Comparison of ENCODE assay signal across 9 mouse cellular contexts in the genomic region with DNA sequence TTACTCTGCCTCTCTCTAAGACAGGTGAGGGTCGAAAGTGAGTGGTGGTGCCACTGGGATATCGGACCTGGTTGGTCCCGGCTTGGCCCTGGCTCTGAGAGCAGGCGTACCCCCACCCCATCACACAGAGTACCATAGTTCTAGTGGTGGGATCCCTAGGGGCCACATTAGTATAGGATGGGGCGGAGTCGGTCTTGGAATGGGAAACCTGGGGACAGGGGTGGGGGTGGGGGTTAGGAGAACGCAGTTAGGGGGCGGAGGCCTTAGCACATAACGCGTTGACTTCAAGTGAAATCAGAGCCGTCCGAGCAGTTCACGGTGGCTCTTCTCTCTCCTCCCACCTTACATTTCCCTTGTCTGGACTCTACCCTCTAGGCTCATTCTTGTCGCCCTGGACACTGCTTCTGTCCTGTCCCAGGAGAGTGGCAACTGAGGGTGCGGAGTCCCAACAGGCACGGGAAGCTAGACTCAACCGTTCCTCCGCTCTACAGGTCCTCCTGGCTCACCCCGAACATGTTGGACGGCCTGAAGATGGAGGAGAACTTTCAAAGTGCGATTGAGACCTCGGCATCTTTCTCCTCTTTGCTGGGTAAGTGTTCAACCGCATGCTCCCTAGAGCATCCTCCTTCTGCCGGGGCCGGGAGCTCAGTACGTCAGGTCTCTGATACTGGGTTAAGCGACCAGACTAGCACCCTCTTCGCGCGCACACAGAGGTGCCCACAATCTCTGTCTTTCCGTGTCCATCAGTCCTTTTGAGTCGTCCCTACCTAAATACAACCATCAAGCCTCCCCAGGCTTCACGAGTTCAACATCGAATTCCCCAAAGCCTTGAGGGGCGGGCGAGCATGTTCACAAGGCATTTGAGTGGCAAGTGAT. TPM values are rescaled to one million over a fixed set of nuclear protein-coding genes. Genes with fewer than 3 reads are reported as not detected.
A peak's percentile ranks its signal among the peaks of the same experiment; 100 is the strongest.
DNase-seq lines count a peak whose midpoint lies in the region; ATAC-seq and TF ChIP-seq lines count a peak whose summit lies in the region.
"Had no signal": no experiment of that assay in that cellular context is flagged by ENCODE, and none has a peak within 500 bp of the region (broad histone marks: within the 10 kb centered on the region; RNA-seq: fewer than 3 reads in every experiment).

No protein-coding gene starts in this region.

- peak; percentile 71 for ATAC-seq in midbrain, embryonic 11.5 days (ENCODE audit: low FRiP score)

- H3K27ac ChIP-seq in gastrocnemius, adult 2 months: peak overlapping the region; percentile 72
- H3K27ac ChIP-seq in hindbrain, embryonic 10.5 days: peak overlapping the region; percentile 81; the same call in 1 of the 2 replicates
- H3K27ac ChIP-seq in midbrain, embryonic 11.5 days (ENCODE audit: low read depth, low read length): peak overlapping the region; percentile 25

- no peak for DNase-seq in gastrocnemius, adult 2 months
- no peak for DNase-seq in gastrocnemius, postnatal 10 days
- DNase-seq in R1 (ENCODE audit: low read depth, low spot score): peak; percentile 59
- peak; percentile 53 for DNase-seq in hindbrain, embryonic 10.5 days (ENCODE audit: low spot score)
- peak; percentile 95 for DNase-seq in midbrain, embryonic 11.5 days (ENCODE audit: low spot score, missing footprints)
- no peak for DNase-seq in T-cell, adult 2 months (ENCODE audit: low spot score)
- no peak for DNase-seq in left cerebral cortex, postnatal 10 days (ENCODE audit: extremely low spot score in 1 of 2, low spot score in 2 of 2)
- DNase-seq in cerebellum, adult 9-10 months: no peak

- peaks cover 4% of the 10 kb centered on the region for H3K9me3 ChIP-seq in hindbrain, embryonic 10.5 days
- peaks cover 3% of the 10 kb centered on the region; the same call in 1 of the 2 replicates for H3K9me3 ChIP-seq in midbrain, embryonic 11.5 days (ENCODE audit: control insufficient read depth, low read length)

- peaks cover 38% of the 10 kb centered on the region for H3K4me1 ChIP-seq in hindbrain, embryonic 10.5 days (replicated peaks)
- peaks cover 11% of the 10 kb centered on the region for H3K4me1 ChIP-seq in midbrain, embryonic 11.5 days (ENCODE audit: control insufficient read depth, insufficient read depth, low read length)

- peak overlapping the region; percentile 64 for H3K9ac ChIP-seq in midbrain, embryonic 11.5 days (ENCODE audit: low read length)

- peaks cover 91% of the 10 kb centered on the region for H3K27me3 ChIP-seq in hindbrain, embryonic 10.5 days (ENCODE audit: insufficient read depth, poor library complexity, severe bottlenecking)
- H3K27me3 ChIP-seq in midbrain, embryonic 11.5 days (ENCODE audit: control insufficient read depth, insufficient read depth, low read length): peaks cover 74% of the 10 kb centered on the region

- H3K36me3 ChIP-seq in hindbrain, embryonic 10.5 days: no peaks in the 10 kb centered on the region
- H3K36me3 ChIP-seq in midbrain, embryonic 11.5 days (ENCODE audit: control insufficient read depth, insufficient read depth, low read length): no peaks in the 10 kb centered on the region

- no peak for TF ChIP-seq CTCF in gastrocnemius, adult 2 months (IDR thresholded peaks at IDR 0.05)

- H3K4me3 ChIP-seq in gastrocnemius, adult 2 months: peak overlapping the region; percentile 66
- H3K4me3 ChIP-seq in hindbrain, embryonic 10.5 days: peak overlapping the region; percentile 61
- H3K4me3 ChIP-seq in midbrain, embryonic 11.5 days (ENCODE audit: low read depth, low read length): peak overlapping the region; percentile 49

- peak overlapping the region; percentile 75 for H3K4me2 ChIP-seq in midbrain, embryonic 11.5 days

- intact Hi-C loops in gastrocnemius, adult 2 months (cut with DNase I): no loop called here
- intact Hi-C loops in left cerebral cortex, postnatal 10 days (cut with DNase I): no loop called here

- WGBS in hindbrain, embryonic 10.5 days: 1% methylated on average over 36 of the region's 36 CpGs
- under 1% methylated on average over 36 of the region's 36 CpGs for WGBS in midbrain, embryonic 11.5 days

RNA-seq across cellular contexts. Expression of a gene that starts 0.5 kb away (rescaled TPM):
- under 1 TPM; 0.14 to 0.20 TPM for total RNA-seq in gastrocnemius, adult 2 months (2021)
- total RNA-seq in gastrocnemius, postnatal 10 days (2021): 1 to 10 TPM in 1 of 2 experiments, under 1 TPM in 1; 0.94 to 1.2 TPM
- polyA plus RNA-seq in hindbrain, embryonic 10.5 days (2016; fragmentation: Nextera tagmentation; extraction: Ambion mirVana): 11.5 and 16.9 TPM in 2 replicates
- 16.5 and 18.7 TPM in 2 replicates for polyA plus RNA-seq in midbrain, embryonic 11.5 days (2014; fragmentation: Nextera tagmentation; extraction: Ambion mirVana)
- total RNA-seq in left cerebral cortex, postnatal 10 days (2021): not detected
- total RNA-seq: heart, postnatal 10 days had no signal

Comparison
In these comparisons a context has a peak if more than half of its experiments do, and no peak if none do; other contexts are left out.
1. DNase-seq: peak in R1 (single experiment), hindbrain, embryonic 10.5 days (single experiment) and midbrain, embryonic 11.5 days (single experiment); none in gastrocnemius, adult 2 months (single experiment), gastrocnemius, postnatal 10 days (single experiment), T-cell, adult 2 months (single experiment), left cerebral cortex, postnatal 10 days (0 of 2) and cerebellum, adult 9-10 months (single experiment).
2. H3K27ac ChIP-seq: peak in every context shown above with its lines; median percentile 81 in hindbrain, embryonic 10.5 days; 72 in gastrocnemius, adult 2 months; 25 in midbrain, embryonic 11.5 days.
3. Peak in every context shown above with its lines, with median percentiles within 50 percentile points of each other: H3K4me3 ChIP-seq.